Comparison of ENCODE assay signal across 14 mouse cellular contexts in genomic region chr6:52173648-52174047, GRCm38 (mm10). TPM values are rescaled to one million over a fixed set of nuclear protein-coding genes. Genes with fewer than 3 reads are reported as not detected.
DNase-seq lines count a peak whose midpoint lies in the region; ATAC-seq and TF ChIP-seq lines count a peak whose summit lies in the region.
"Had no signal": no experiment of that assay in that cellular context is flagged by ENCODE, and none has a peak within 500 bp of the region (broad histone marks: within the 10 kb centered on the region; RNA-seq: fewer than 3 reads in every experiment).

No protein-coding gene starts in this region.

- H3K9ac ChIP-seq in liver, embryonic 11.5 days (ENCODE audit: low read depth, low read length) = no peak overlapping the region
- H3K9ac ChIP-seq in liver, postnatal 0 days (replicated peaks) = no peak overlapping the region
- peak overlapping the region; percentile 85 for H3K9ac ChIP-seq in intestine, embryonic 14.5 days (ENCODE audit: low read length)
- H3K9ac ChIP-seq in neural tube, embryonic 15.5 days (replicated peaks) = no peak overlapping the region
- H3K9ac ChIP-seq: forebrain, embryonic 13.5 days had no signal

- H3K36me3 ChIP-seq in liver, embryonic 11.5 days (ENCODE audit: control insufficient read depth, insufficient read depth, low read length) = no peaks in the 10 kb centered on the region
- no peaks in the 10 kb centered on the region for H3K36me3 ChIP-seq in liver, postnatal 0 days (replicated peaks; ENCODE audit: insufficient read depth, low read length)
- H3K36me3 ChIP-seq in intestine, embryonic 14.5 days (ENCODE audit: control insufficient read depth, insufficient read depth, low read length) = no peaks in the 10 kb centered on the region
- no peaks in the 10 kb centered on the region for H3K36me3 ChIP-seq in neural tube, embryonic 15.5 days

- no peaks in the 10 kb centered on the region for H3K9me3 ChIP-seq in liver, embryonic 11.5 days (ENCODE audit: control insufficient read depth, low read length)
- no peaks in the 10 kb centered on the region for H3K9me3 ChIP-seq in liver, postnatal 0 days (ENCODE audit: low read length)
- H3K9me3 ChIP-seq in intestine, embryonic 14.5 days (ENCODE audit: control insufficient read depth, low read length) = no peaks in the 10 kb centered on the region
- H3K9me3 ChIP-seq in neural tube, embryonic 15.5 days (replicated peaks) = no peaks in the 10 kb centered on the region
- H3K9me3 ChIP-seq: forebrain, embryonic 13.5 days had no signal

- peak; percentile 69 for DNase-seq in embryo, embryonic 11 days
- no peak for DNase-seq in embryo, embryonic 10.5 days (ENCODE audit: low spot score)
- DNase-seq in liver, embryonic 11.5 days (ENCODE audit: low spot score) = peak; percentile 28
- DNase-seq in liver, postnatal 0 days = no peak
- DNase-seq in intestine, embryonic 14.5 days (ENCODE audit: low spot score) = peak; percentile 62
- DNase-seq in gastrocnemius, postnatal 14 days = no peak
- DNase-seq in spleen, postnatal 10 days (ENCODE audit: low spot score in 2 of 2) = no peak
- DNase-seq: gastrocnemius, postnatal 10 days; lung, adult 2 months; midbrain, embryonic 14.5 days had no signal

- H3K4me1 ChIP-seq in liver, embryonic 11.5 days (replicated peaks; ENCODE audit: control insufficient read depth, insufficient read depth, low read length) = peaks cover 16% of the 10 kb centered on the region
- peaks cover 3% of the 10 kb centered on the region; the same call in 1 of the 2 replicates for H3K4me1 ChIP-seq in liver, postnatal 0 days (ENCODE audit: insufficient read depth)
- H3K4me1 ChIP-seq in intestine, embryonic 14.5 days (replicated peaks; ENCODE audit: control insufficient read depth, insufficient read depth, low read length) = peaks cover 29% of the 10 kb centered on the region
- peaks cover 87% of the 10 kb centered on the region for H3K4me1 ChIP-seq in neural tube, embryonic 15.5 days

- TF ChIP-seq CTCF in liver, postnatal 0 days (IDR thresholded peaks at IDR 0.05; ENCODE audit: low read depth) = no peak

- peak overlapping the region; percentile 62; the same call in 1 of the 2 replicates for H3K27ac ChIP-seq in liver, embryonic 11.5 days (ENCODE audit: low read depth, low read length)
- no peak overlapping the region for H3K27ac ChIP-seq in liver, postnatal 0 days (ENCODE audit: low read depth)
- peak overlapping the region; percentile 88 for H3K27ac ChIP-seq in intestine, embryonic 14.5 days (ENCODE audit: low read depth)
- H3K27ac ChIP-seq in neural tube, embryonic 15.5 days (replicated peaks) = peak overlapping the region; percentile 60
- H3K27ac ChIP-seq: forebrain, embryonic 13.5 days had no signal

- TF ChIP-seq EP300 in liver, postnatal 0 days (IDR thresholded peaks at IDR 0.05; ENCODE audit: low read depth) = no peak

- H3K4me2 ChIP-seq in liver, embryonic 11.5 days = peak overlapping the region; percentile 58
- H3K4me2 ChIP-seq in liver, postnatal 0 days (ENCODE audit: low read depth, low read length) = no peak overlapping the region
- peak overlapping the region; percentile 70 for H3K4me2 ChIP-seq in intestine, embryonic 14.5 days (ENCODE audit: low read length)
- peak overlapping the region; percentile 68 for H3K4me2 ChIP-seq in neural tube, embryonic 15.5 days
- H3K4me2 ChIP-seq: forebrain, embryonic 13.5 days had no signal

- H3K4me3 ChIP-seq in liver, embryonic 11.5 days (ENCODE audit: low read depth, low read length) = peak overlapping the region; percentile 17; the same call in 1 of the 2 replicates
- H3K4me3 ChIP-seq in liver, postnatal 0 days (ENCODE audit: low read depth, low read length) = no peak overlapping the region
- H3K4me3 ChIP-seq in intestine, embryonic 14.5 days (ENCODE audit: low read depth, low read length) = peak overlapping the region; percentile 61
- H3K4me3 ChIP-seq in neural tube, embryonic 15.5 days (replicated peaks) = peak overlapping the region; percentile 38; the same call in 1 of the 2 replicates

- ATAC-seq in liver, embryonic 11.5 days (replicated peaks; ENCODE audit: low FRiP score) = no peak
- no peak for ATAC-seq in liver, postnatal 0 days
- no peak for ATAC-seq in intestine, embryonic 14.5 days (replicated peaks; ENCODE audit: low FRiP score, low TSS enrichment, low read depth)
- ATAC-seq in neural tube, embryonic 15.5 days (ENCODE audit: low FRiP score) = no peak
- ATAC-seq: forebrain, embryonic 13.5 days had no signal

- 3% methylated on average over 4 of the region's 4 CpGs for WGBS in liver, embryonic 11.5 days
- 27% methylated on average over 4 of the region's 4 CpGs for WGBS in liver, postnatal 0 days (ENCODE audit: insufficient replicate concordance)
- WGBS in intestine, embryonic 14.5 days = 3% methylated on average over 4 of the region's 4 CpGs
- WGBS in neural tube, embryonic 15.5 days = 7% methylated on average over 4 of the region's 4 CpGs

- peaks cover 97% of the 10 kb centered on the region for H3K27me3 ChIP-seq in liver, embryonic 11.5 days (replicated peaks; ENCODE audit: control insufficient read depth, insufficient read depth, low read length)
- H3K27me3 ChIP-seq in liver, postnatal 0 days (ENCODE audit: insufficient read depth, low read length) = peaks cover 86% of the 10 kb centered on the region
- H3K27me3 ChIP-seq in intestine, embryonic 14.5 days (replicated peaks; ENCODE audit: control insufficient read depth, insufficient read depth, low read length) = no peaks in the 10 kb centered on the region
- no peaks in the 10 kb centered on the region for H3K27me3 ChIP-seq in neural tube, embryonic 15.5 days (replicated peaks)

- intact Hi-C loops in gastrocnemius, postnatal 14 days (cut with DNase I; ENCODE audit: low total_unique reads) = no loop called here

RNA-seq across cellular contexts. Expression of gene 5730596B20Rik, which starts 3.6 kb away (rescaled TPM):
- 0.60 and 1.0 TPM in 2 replicates for polyA plus RNA-seq in liver, embryonic 11.5 days (2014; fragmentation: Nextera tagmentation; extraction: Ambion mirVana)
- polyA plus RNA-seq in liver, postnatal 0 days (2015; fragmentation: Nextera tagmentation; extraction: Ambion mirVana) = not detected in 2 replicates
- polyA plus RNA-seq in intestine, embryonic 14.5 days (2014; fragmentation: Nextera tagmentation; extraction: Ambion mirVana) = 2.5 and 2.8 TPM in 2 replicates
- 1.4 and 3.0 TPM in 2 replicates for polyA plus RNA-seq in neural tube, embryonic 15.5 days (2015; fragmentation: Nextera tagmentation; extraction: Ambion mirVana)
- under 1 TPM; 0.08 to 0.11 TPM for total RNA-seq in gastrocnemius, postnatal 14 days (2021)
- total RNA-seq: common myeloid progenitor, adult 5-6 weeks; left cerebral cortex, adult 18-20 months had no signal
- polyA plus RNA-seq: forebrain, embryonic 13.5 days; midbrain, embryonic 14.5 days had no signal

RNA-seq across cellular contexts. Expression of gene Hoxa2, which starts 9.0 kb away (rescaled TPM):
- polyA plus RNA-seq in liver, embryonic 11.5 days (2014; fragmentation: Nextera tagmentation; extraction: Ambion mirVana) = 4.3 and 4.5 TPM in 2 replicates
- polyA plus RNA-seq in liver, postnatal 0 days (2015; fragmentation: Nextera tagmentation; extraction: Ambion mirVana) = 0.39 and 0.63 TPM in 2 replicates
- polyA plus RNA-seq in intestine, embryonic 14.5 days (2014; fragmentation: Nextera tagmentation; extraction: Ambion mirVana) = 10.1 and 10.8 TPM in 2 replicates
- polyA plus RNA-seq in neural tube, embryonic 15.5 days (2015; fragmentation: Nextera tagmentation; extraction: Ambion mirVana) = 7.2 and 12.0 TPM in 2 replicates
- under 1 TPM; 0.78 to 0.86 TPM for total RNA-seq in gastrocnemius, postnatal 14 days (2021)
- total RNA-seq: common myeloid progenitor, adult 5-6 weeks; left cerebral cortex, adult 18-20 months had no signal
- polyA plus RNA-seq: forebrain, embryonic 13.5 days had no signal

RNA-seq across cellular contexts. Expression of gene Hoxa1, which starts 15.5 kb away (rescaled TPM):
- 2.6 and 3.2 TPM in 2 replicates for polyA plus RNA-seq in liver, embryonic 11.5 days (2014; fragmentation: Nextera tagmentation; extraction: Ambion mirVana)
- 0.11 and 0.16 TPM in 2 replicates for polyA plus RNA-seq in liver, postnatal 0 days (2015; fragmentation: Nextera tagmentation; extraction: Ambion mirVana)
- 1.2 and 1.4 TPM in 2 replicates for polyA plus RNA-seq in intestine, embryonic 14.5 days (2014; fragmentation: Nextera tagmentation; extraction: Ambion mirVana)
- 1.1 and 1.3 TPM in 2 replicates for polyA plus RNA-seq in neural tube, embryonic 15.5 days (2015; fragmentation: Nextera tagmentation; extraction: Ambion mirVana)
- total RNA-seq in gastrocnemius, postnatal 14 days (2021) = under 1 TPM; 0.16 to 0.20 TPM
- total RNA-seq: common myeloid progenitor, adult 5-6 weeks; left cerebral cortex, adult 18-20 months had no signal
- polyA plus RNA-seq: forebrain, embryonic 13.5 days had no signal

RNA-seq across cellular contexts. Expression of gene Hoxa4, which starts 17.9 kb away (rescaled TPM):
- polyA plus RNA-seq in liver, embryonic 11.5 days (2014; fragmentation: Nextera tagmentation; extraction: Ambion mirVana) = 2.3 and 3.1 TPM in 2 replicates
- 0.13 and 0.30 TPM in 2 replicates for polyA plus RNA-seq in liver, postnatal 0 days (2015; fragmentation: Nextera tagmentation; extraction: Ambion mirVana)
- polyA plus RNA-seq in intestine, embryonic 14.5 days (2014; fragmentation: Nextera tagmentation; extraction: Ambion mirVana) = 7.5 and 7.7 TPM in 2 replicates
- polyA plus RNA-seq in neural tube, embryonic 15.5 days (2015; fragmentation: Nextera tagmentation; extraction: Ambion mirVana) = 2.3 and 5.7 TPM in 2 replicates
- 1 to 10 TPM; 4.1 to 4.9 TPM for total RNA-seq in gastrocnemius, postnatal 14 days (2021)
- total RNA-seq: left cerebral cortex, adult 18-20 months had no signal
- polyA plus RNA-seq: forebrain, embryonic 13.5 days; midbrain, embryonic 14.5 days had no signal

RNA-seq across cellular contexts. Expression of gene Hoxa5, which starts 30.7 kb away (rescaled TPM):
- 8.0 and 9.7 TPM in 2 replicates for polyA plus RNA-seq in liver, embryonic 11.5 days (2014; fragmentation: Nextera tagmentation; extraction: Ambion mirVana)
- 0.58 and 0.73 TPM in 2 replicates for polyA plus RNA-seq in liver, postnatal 0 days (2015; fragmentation: Nextera tagmentation; extraction: Ambion mirVana)
- 30.1 and 34.1 TPM in 2 replicates for polyA plus RNA-seq in intestine, embryonic 14.5 days (2014; fragmentation: Nextera tagmentation; extraction: Ambion mirVana)
- 26.8 and 73.9 TPM in 2 replicates for polyA plus RNA-seq in neural tube, embryonic 15.5 days (2015; fragmentation: Nextera tagmentation; extraction: Ambion mirVana)
- total RNA-seq in gastrocnemius, postnatal 14 days (2021) = 1 to 10 TPM; 1.9 to 2.5 TPM
- total RNA-seq: left cerebral cortex, adult 18-20 months had no signal
- polyA plus RNA-seq: forebrain, embryonic 13.5 days; midbrain, embryonic 14.5 days had no signal

Comparison
In these comparisons a context has a peak if more than half of its experiments do, and no peak if none do; other contexts are left out.
1. DNase-seq: peak in embryo, embryonic 11 days (single experiment), liver, embryonic 11.5 days (single experiment) and intestine, embryonic 14.5 days (single experiment); none in embryo, embryonic 10.5 days (single experiment), liver, postnatal 0 days (single experiment), gastrocnemius, postnatal 14 days (single experiment) and spleen, postnatal 10 days (0 of 2).